Mouse (Mus musculus) liver, embryonic 13.5 days (tissue): ENCODE measurements around the gene Glp1r. TPM values are rescaled to one million over a fixed set of nuclear protein-coding genes. Genes with fewer than 3 reads are reported as not detected.

Experiments used
- ATAC-seq: fragments of 200-750 bp; cut with Nextera tagmentation; 2 replicates; pipeline ENCODE4 v1.8.0; 2017; ENCODE audit warnings: low read depth, mild to moderate bottlenecking, moderate number of reproducible peaks, moderate library complexity
- DNase-seq: peaks from one replicate; pipeline ENCODE4 v3.0.0; 2022
- H3K27ac ChIP-seq: fragments of 300-500 bp; sonication (generic); 2 replicates; pipeline ENCODE4 v1.5.1; 2015; ENCODE audit warnings: moderate library complexity, mild to moderate bottlenecking, inconsistent platforms
- H3K27me3 ChIP-seq: fragments of 300-500 bp; sonication (generic); 2 replicates; pipeline ENCODE4 v1.6.1; 2015; ENCODE audit warnings: mild to moderate bottlenecking, inconsistent platforms
- H3K36me3 ChIP-seq: fragments of 300-500 bp; sonication (generic); 2 replicates; pipeline ENCODE4 v1.6.1; 2015; ENCODE audit warnings: mild to moderate bottlenecking, inconsistent platforms
- H3K4me1 ChIP-seq: fragments of 300-500 bp; sonication (generic); replicated peaks from 2 replicates; pipeline ENCODE4 v1.6.1; 2015; ENCODE audit warnings: inconsistent platforms
- H3K4me2 ChIP-seq: fragments of 300-500 bp; sonication (generic); 2 replicates; pipeline ENCODE4 v1.6.1; 2015; ENCODE audit warnings: inconsistent platforms, mild to moderate bottlenecking, moderate library complexity
- H3K4me3 ChIP-seq: fragments of 300-500 bp; sonication (generic); replicated peaks from 2 replicates; pipeline ENCODE4 v1.5.1; 2015; ENCODE audit warnings: mild to moderate bottlenecking, inconsistent platforms
- H3K9ac ChIP-seq: fragments of 300-500 bp; sonication (generic); 2 replicates; pipeline ENCODE4 v1.6.1; 2015; ENCODE audit warnings: mild to moderate bottlenecking, inconsistent platforms
- H3K9me3 ChIP-seq: fragments of 300-500 bp; sonication (generic); replicated peaks from 2 replicates; pipeline ENCODE4 v1.6.1; 2016; ENCODE audit warnings: inconsistent platforms
- WGBS: fragments of 180-500 bp; shearing (Covaris S2); methylation state at CpG from one replicate; pipeline ENCODE4 v1.1.7; 2015; ENCODE audit not compliant: insufficient replicate concordance; 5-methylcytosine and 5-hydroxymethylcytosine counted together
- polyA plus RNA-seq: library from polyadenylated mRNA; unstranded; fragments of >200 nt; fragmentation: Nextera tagmentation; extraction: Ambion mirVana; gene quantifications from 2 replicates; pipeline ENCODE4 v1.2.1, GENCODE M21; 2015

The Glp1r gene
- not detected in 2 replicates for polyA plus RNA-seq

- Histone ChIP-seq H3K36me3 (no peaks in the 10 kb centered on the region), H3K9ac (peak within 1 kb of the TSS; percentile 17; the same call in 1 of the 2 replicates), H3K27me3 (peaks cover 50% of the 10 kb centered on the region), H3K27ac (no peak within 1 kb of the TSS), H3K4me2 (peak within 1 kb of the TSS; percentile 61), H3K4me1 (no peaks in the 10 kb centered on the region), H3K4me3 (peak within 1 kb of the TSS; percentile 44), H3K9me3 (no peaks in the 10 kb centered on the region)
- ATAC-seq (no peak), DNase-seq (no peak)
- WGBS, result under 1% methylated on average over 37 of the region's 37 CpGs
Measured at GRCm38 (mm10) chr17:30901627-30902026, at the start of gene Glp1r. Glp1r (plus strand) TSS chr17:30901817.

GRCm38 (mm10) chr17:30852345-30852744 is 49.3 kb upstream of the Glp1r start:
- ATAC-seq (no peak), DNase-seq (no peak)
- no peaks in the 10 kb centered on the region for H3K9me3 ChIP-seq
- no peaks in the 10 kb centered on the region for H3K4me1 ChIP-seq
- H3K4me2 ChIP-seq, result no peak overlapping the region
- H3K9ac ChIP-seq, result no peak overlapping the region
- H3K27ac ChIP-seq, result no peak overlapping the region
- H3K36me3 ChIP-seq, result no peaks in the 10 kb centered on the region
- H3K27me3 ChIP-seq, result no peaks in the 10 kb centered on the region
- no peak overlapping the region for H3K4me3 ChIP-seq

- no peak overlapping the region for H3K4me3 ChIP-seq
- no peaks in the 10 kb centered on the region for H3K9me3 ChIP-seq
- no peak for DNase-seq
- H3K27ac ChIP-seq, result no peak overlapping the region
- no peak overlapping the region for H3K9ac ChIP-seq
- no peak for ATAC-seq
- no peaks in the 10 kb centered on the region for H3K36me3 ChIP-seq
- WGBS, result 61% methylated on average over 5 of the region's 5 CpGs
- no peak overlapping the region for H3K4me2 ChIP-seq
- no peaks in the 10 kb centered on the region for H3K4me1 ChIP-seq
- H3K27me3 ChIP-seq, result no peaks in the 10 kb centered on the region
Measured at GRCm38 (mm10) chr17:30857347-30857746, 44.3 kb upstream of the Glp1r start.

- H3K36me3 ChIP-seq, result no peaks in the 10 kb centered on the region
- no peaks in the 10 kb centered on the region for H3K27me3 ChIP-seq
- H3K4me1 ChIP-seq, result no peaks in the 10 kb centered on the region
- H3K4me2 ChIP-seq, result no peak overlapping the region
- no peak overlapping the region for H3K4me3 ChIP-seq
- 33% methylated on average over 11 of the region's 11 CpGs for WGBS
- H3K9me3 ChIP-seq, result no peaks in the 10 kb centered on the region
- no peak overlapping the region for H3K27ac ChIP-seq
- DNase-seq (no peak), ATAC-seq (no peak)
- H3K9ac ChIP-seq, result no peak overlapping the region
Measured at GRCm38 (mm10) chr17:30858586-30859259, 42.9 kb upstream of the Glp1r start.

GRCm38 (mm10) chr17:30859989-30860585 is 41.5 kb upstream of the Glp1r start:
- H3K4me1 ChIP-seq, result no peaks in the 10 kb centered on the region
- H3K27me3 ChIP-seq, result no peaks in the 10 kb centered on the region
- 66% methylated on average over 10 of the region's 10 CpGs for WGBS
- no peaks in the 10 kb centered on the region for H3K36me3 ChIP-seq
- no peak overlapping the region for H3K4me2 ChIP-seq
- no peaks in the 10 kb centered on the region for H3K9me3 ChIP-seq
- DNase-seq (no peak), ATAC-seq (no peak)
- H3K9ac ChIP-seq, result no peak overlapping the region
- H3K27ac ChIP-seq, result no peak overlapping the region
- H3K4me3 ChIP-seq, result no peak overlapping the region

- ATAC-seq (no peak), DNase-seq (no peak)
- H3K4me1 ChIP-seq, result no peaks in the 10 kb centered on the region
- H3K9me3 ChIP-seq, result no peaks in the 10 kb centered on the region
- WGBS, result 55% methylated on average over 7 of the region's 7 CpGs
- H3K36me3 ChIP-seq, result no peaks in the 10 kb centered on the region
- no peak overlapping the region for H3K4me3 ChIP-seq
- H3K4me2 ChIP-seq, result no peak overlapping the region
- H3K27me3 ChIP-seq, result no peaks in the 10 kb centered on the region
- H3K27ac ChIP-seq, result no peak overlapping the region
- no peak overlapping the region for H3K9ac ChIP-seq
Measured at GRCm38 (mm10) chr17:30860606-30861005, 41.0 kb upstream of the Glp1r start.

- Histone ChIP-seq H3K4me3 (no peak overlapping the region), H3K27me3 (no peaks in the 10 kb centered on the region), H3K36me3 (no peaks in the 10 kb centered on the region), H3K4me2 (no peak overlapping the region), H3K9me3 (no peaks in the 10 kb centered on the region), H3K9ac (no peak overlapping the region), H3K27ac (no peak overlapping the region), H3K4me1 (no peaks in the 10 kb centered on the region)
- ATAC-seq (no peak), DNase-seq (no peak)
- 70% methylated on average over 8 of the region's 8 CpGs for WGBS
Measured at GRCm38 (mm10) chr17:30866281-30866680, 35.3 kb upstream of the Glp1r start.

GRCm38 (mm10) chr17:30866966-30867365 is 34.7 kb upstream of the Glp1r start:
- no peaks in the 10 kb centered on the region for H3K9me3 ChIP-seq
- H3K36me3 ChIP-seq, result no peaks in the 10 kb centered on the region
- 69% methylated on average over 9 of the region's 9 CpGs for WGBS
- no peak overlapping the region for H3K9ac ChIP-seq
- no peaks in the 10 kb centered on the region for H3K27me3 ChIP-seq
- no peak overlapping the region for H3K4me3 ChIP-seq
- no peak for ATAC-seq
- H3K4me1 ChIP-seq, result no peaks in the 10 kb centered on the region
- H3K4me2 ChIP-seq, result no peak overlapping the region
- no peak overlapping the region for H3K27ac ChIP-seq
- no peak for DNase-seq

GRCm38 (mm10) chr17:30871040-30871439 is 30.6 kb upstream of the Glp1r start:
- Histone ChIP-seq H3K9ac (no peak overlapping the region), H3K9me3 (peaks cover 3% of the 10 kb centered on the region; the same call in 1 of the 2 replicates), H3K36me3 (no peaks in the 10 kb centered on the region), H3K4me2 (no peak overlapping the region), H3K27ac (no peak overlapping the region), H3K4me1 (no peaks in the 10 kb centered on the region), H3K4me3 (no peak overlapping the region), H3K27me3 (no peaks in the 10 kb centered on the region)
- 34% methylated on average over 10 of the region's 10 CpGs for WGBS
- DNase-seq (no peak), ATAC-seq (no peak)

- 51% methylated on average over 15 of the region's 15 CpGs for WGBS
- peak overlapping the region; percentile 21 for H3K4me2 ChIP-seq
Measured at GRCm38 (mm10) chr17:30874276-30874675, 27.3 kb upstream of the Glp1r start.

GRCm38 (mm10) chr17:30877456-30877855 is 24.2 kb upstream of the Glp1r start:
- H3K4me2 ChIP-seq, result no peak overlapping the region

More at GRCm38 (mm10) chr17:30874276-30874675, 27.3 kb upstream of the Glp1r start:
- H3K9ac ChIP-seq, result no peak overlapping the region
- H3K4me3 ChIP-seq, result no peak overlapping the region
- no peaks in the 10 kb centered on the region for H3K27me3 ChIP-seq
- ATAC-seq, result no peak
- peaks cover 6% of the 10 kb centered on the region; the same call in 1 of the 2 replicates for H3K4me1 ChIP-seq
- peaks cover 3% of the 10 kb centered on the region; the same call in 1 of the 2 replicates for H3K9me3 ChIP-seq
- DNase-seq, result no peak
- H3K27ac ChIP-seq, result no peak overlapping the region
- no peaks in the 10 kb centered on the region for H3K36me3 ChIP-seq

GRCm38 (mm10) chr17:30878626-30879025 is 23.0 kb upstream of the Glp1r start:
- no peak for DNase-seq
- Histone ChIP-seq H3K27me3 (peaks cover 5% of the 10 kb centered on the region; the same call in 1 of the 2 replicates), H3K9ac (no peak overlapping the region), H3K9me3 (peaks cover 3% of the 10 kb centered on the region; the same call in 1 of the 2 replicates), H3K27ac (no peak overlapping the region), H3K4me1 (peaks cover 8% of the 10 kb centered on the region; the same call in 1 of the 2 replicates), H3K36me3 (no peaks in the 10 kb centered on the region), H3K4me2 (no peak overlapping the region), H3K4me3 (no peak overlapping the region)
- no peak for ATAC-seq
- 8% methylated on average over 6 of the region's 6 CpGs for WGBS

More at GRCm38 (mm10) chr17:30877456-30877855, 24.2 kb upstream of the Glp1r start:
- H3K9me3 ChIP-seq, result peaks cover 3% of the 10 kb centered on the region; the same call in 1 of the 2 replicates
- no peak overlapping the region for H3K27ac ChIP-seq
- H3K9ac ChIP-seq, result no peak overlapping the region
- H3K4me3 ChIP-seq, result no peak overlapping the region
- 81% methylated on average over 7 of the region's 7 CpGs for WGBS
- no peak for ATAC-seq
- DNase-seq, result no peak
- no peaks in the 10 kb centered on the region for H3K27me3 ChIP-seq
- peaks cover 8% of the 10 kb centered on the region; the same call in 1 of the 2 replicates for H3K4me1 ChIP-seq
- H3K36me3 ChIP-seq, result no peaks in the 10 kb centered on the region
